Mouse (Mus musculus): ENCODE results near the gene Nipal3.

The Nipal3 gene

GRCm38 (mm10) chr4:135505794-135506193 lies 11.0 kb upstream of the Nipal3 start:
- DNase-seq (ENCODE audit: low spot score), result no peak

- DNase-seq (ENCODE audit: low spot score), result no peak
These were observed 6.7 kb upstream of the Nipal3 start for GRCm38 (mm10) chr4:135501587-135501986.

GRCm38 (mm10) chr4:135499831-135500230 lies 5.0 kb upstream of the Nipal3 start:
- no peak for DNase-seq (ENCODE audit: low spot score)

- DNase-seq (ENCODE audit: low spot score), result no peak
These were observed 3.3 kb upstream of the Nipal3 start for GRCm38 (mm10) chr4:135498136-135498535.

- peak; percentile 93 for DNase-seq (ENCODE audit: low spot score)
These were observed 972 bp upstream of the Nipal3 start for GRCm38 (mm10) chr4:135495810-135496209.

GRCm38 (mm10) chr4:135495397-135495791 lies 556 bp upstream of the Nipal3 start:
- DNase-seq (ENCODE audit: low spot score), result no peak

- DNase-seq (ENCODE audit: low spot score), result peak; percentile 51
These were observed 932 bp downstream of the Nipal3 start for GRCm38 (mm10) chr4:135493691-135494520.

GRCm38 (mm10) chr4:135493271-135493670 lies 1.6 kb downstream of the Nipal3 start:
- DNase-seq (ENCODE audit: low spot score), result no peak

GRCm38 (mm10) chr4:135489256-135489655 lies 5.6 kb downstream of the Nipal3 start:
- DNase-seq (ENCODE audit: low spot score), result no peak

- DNase-seq (ENCODE audit: low spot score), result no peak
These were observed 8.5 kb downstream of the Nipal3 start for GRCm38 (mm10) chr4:135486352-135486751.

GRCm38 (mm10) chr4:135485086-135485485 lies 9.8 kb downstream of the Nipal3 start:
- DNase-seq (ENCODE audit: low spot score), result no peak

- no peak for DNase-seq (ENCODE audit: low spot score)
These were observed 14.5 kb downstream of the Nipal3 start for GRCm38 (mm10) chr4:135480370-135480769.

- no peak for DNase-seq (ENCODE audit: low spot score)
These were observed 17.0 kb downstream of the Nipal3 start for GRCm38 (mm10) chr4:135477851-135478250.

- no peak for DNase-seq (ENCODE audit: low spot score)
These were observed 31.4 kb downstream of the Nipal3 start for GRCm38 (mm10) chr4:135463406-135463805.

GRCm38 (mm10) chr4:135453572-135453971 lies 41.3 kb downstream of the Nipal3 start:
- DNase-seq (ENCODE audit: low spot score), result no peak

GRCm38 (mm10) chr4:135453164-135453563 lies 41.7 kb downstream of the Nipal3 start:
- DNase-seq (ENCODE audit: low spot score), result no peak

- DNase-seq (ENCODE audit: low spot score), result no peak
These were observed 43.4 kb downstream of the Nipal3 start for GRCm38 (mm10) chr4:135451360-135452015.

GRCm38 (mm10) chr4:135442473-135442872 lies 52.4 kb downstream of the Nipal3 start:
- DNase-seq (ENCODE audit: low spot score), result no peak

GRCm38 (mm10) chr4:135439904-135440522 lies 54.8 kb downstream of the Nipal3 start:
- peak; percentile 58 for DNase-seq (ENCODE audit: low spot score)

GRCm38 (mm10) chr4:135439188-135439647 lies 55.6 kb downstream of the Nipal3 start:
- peak; percentile 75 for DNase-seq (ENCODE audit: low spot score)

- DNase-seq (ENCODE audit: low spot score), result no peak
These were observed 56.9 kb downstream of the Nipal3 start for GRCm38 (mm10) chr4:135437924-135438323.

- peak; percentile 65 for DNase-seq (ENCODE audit: low spot score)
These were observed 58.5 kb downstream of the Nipal3 start for GRCm38 (mm10) chr4:135436291-135436690.

GRCm38 (mm10) chr4:135434395-135434789 lies 60.4 kb downstream of the Nipal3 start:
- DNase-seq (ENCODE audit: low spot score), result no peak

Data from embryo, embryonic 10 days (tissue).